Mouse (Mus musculus) adrenal gland, adult 18-20 months (tissue): Measurements from ENCODE around the gene Lrrc10. TPM values are rescaled to one million over a fixed set of nuclear protein-coding genes. Genes with fewer than 3 reads are reported as not detected.
"Not testable (repeated sequence)": the region's sequence is repeated elsewhere in the genome, so short reads cannot be mapped to it uniquely, and the experiment has no call there.

Source experiments
- DNase-seq, 2 experiments: peaks; one replicate each; pipeline ENCODE4 v3.0.0; 2021 to 2022; ENCODE audit warnings: low spot score in 2 of 2
- long read RNA-seq, 2 experiments: library from polyadenylated mRNA; stranded (forward); transcript quantifications; one replicate each; pipeline ENCODE4 v2.0.0; 2021
- total RNA-seq, 2 experiments: library from RNA; stranded (reverse); gene quantifications; 1 replicate in 1 of 2; 2 replicates in 1 of 2; pipeline ENCODE4 v1.2.3; 2021

Lrrc10 gene
- total RNA-seq, result not detected
- long read RNA-seq, experiment 1, result 0 reads
- long read RNA-seq, experiment 2, result 0 reads

DNA sequence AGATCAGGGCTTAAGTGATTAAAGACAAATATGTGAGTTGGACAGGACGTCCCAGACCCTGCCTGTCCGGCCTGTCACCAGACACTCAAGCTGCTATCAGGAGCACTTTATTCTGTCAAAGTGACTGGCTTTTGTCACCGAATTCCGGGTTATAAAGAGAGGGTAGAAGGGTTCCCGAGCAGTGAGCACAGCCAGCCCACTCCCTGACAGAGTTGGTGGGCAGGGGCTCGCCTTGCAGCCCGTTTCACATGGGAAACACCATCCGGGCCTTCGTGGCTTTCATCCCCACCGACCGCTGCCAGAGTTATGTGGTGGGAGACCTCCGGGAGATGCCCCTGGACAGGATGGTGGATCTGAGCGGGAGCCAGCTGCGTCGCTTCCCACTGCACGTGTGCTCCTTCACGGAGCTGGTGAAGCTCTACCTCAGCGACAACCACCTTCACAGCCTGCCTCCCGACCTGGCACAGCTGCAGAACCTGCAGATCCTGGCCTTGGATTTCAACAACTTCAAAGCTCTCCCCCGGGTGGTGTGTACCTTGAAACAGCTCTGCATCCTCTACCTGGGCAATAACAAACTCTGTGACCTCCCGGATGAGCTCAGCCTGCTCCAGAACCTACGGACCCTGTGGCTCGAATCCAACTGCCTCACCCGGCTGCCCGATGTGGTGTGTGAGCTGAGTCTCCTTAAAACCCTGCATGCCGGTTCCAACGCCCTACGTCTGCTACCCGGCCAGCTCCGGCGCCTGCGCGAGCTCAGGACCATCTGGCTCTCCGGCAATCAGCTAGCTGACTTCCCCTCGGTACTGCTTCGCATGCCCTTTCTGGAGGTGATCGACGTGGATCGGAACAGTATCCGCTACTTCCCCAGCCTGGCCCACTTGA lies at the start of gene Lrrc10:
Gene Lrrc10, plus strand, starts transcription at position 167 of the 882 bp plus-strand sequence.
- no peak for DNase-seq

DNA sequence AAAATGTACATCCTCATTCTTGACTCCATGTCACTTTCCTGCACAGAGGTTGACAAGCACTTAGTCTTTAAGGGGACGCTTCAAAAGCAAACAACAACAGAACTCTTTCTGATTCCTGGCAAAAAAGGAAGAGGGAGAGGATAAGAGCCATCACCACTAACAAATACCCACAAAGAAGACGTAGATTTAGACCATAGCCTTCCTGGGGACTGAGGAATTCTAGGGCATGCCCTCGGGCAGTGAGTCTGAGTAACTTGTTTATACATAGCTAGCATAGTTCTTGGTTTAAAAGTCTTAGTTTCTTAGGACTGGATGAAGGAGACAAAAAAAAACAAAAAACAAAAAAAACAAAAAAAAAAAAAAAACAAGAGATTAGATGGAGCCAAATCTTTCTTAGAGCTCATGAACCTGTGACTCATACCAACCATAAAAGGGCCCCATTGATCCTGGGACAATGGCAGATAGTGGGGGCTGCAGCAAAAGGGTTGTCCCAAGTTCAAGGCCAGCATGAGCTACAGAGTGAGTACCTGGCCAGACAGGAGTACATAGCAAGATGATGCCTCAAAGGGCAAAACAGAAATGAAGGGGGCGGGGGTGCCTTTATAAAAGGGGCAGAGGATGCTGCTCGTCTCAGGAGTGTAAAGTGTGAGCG lies 49.4 kb upstream of the Lrrc10 start:
- DNase-seq, result no peak

DNA sequence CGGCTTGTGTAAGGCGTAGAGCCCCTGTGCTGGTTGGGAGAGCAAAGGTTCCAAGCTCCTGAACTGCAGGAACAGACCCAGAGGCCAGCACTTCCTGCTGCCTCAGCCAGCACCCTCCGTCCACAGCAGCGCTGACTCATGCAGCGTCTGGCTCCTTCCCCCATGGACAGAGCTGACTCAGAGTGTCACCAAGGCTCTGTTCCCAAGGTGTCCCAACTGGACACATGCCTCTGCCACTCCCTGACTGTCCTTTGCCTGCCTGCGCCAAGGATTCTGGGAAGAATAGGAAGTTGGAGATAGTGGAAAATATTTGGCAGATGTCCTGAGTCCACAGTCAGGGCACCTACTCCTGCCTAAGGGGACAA lies 48.9 kb upstream of the Lrrc10 start:
- DNase-seq, result peak; percentile 46 to 63

DNA sequence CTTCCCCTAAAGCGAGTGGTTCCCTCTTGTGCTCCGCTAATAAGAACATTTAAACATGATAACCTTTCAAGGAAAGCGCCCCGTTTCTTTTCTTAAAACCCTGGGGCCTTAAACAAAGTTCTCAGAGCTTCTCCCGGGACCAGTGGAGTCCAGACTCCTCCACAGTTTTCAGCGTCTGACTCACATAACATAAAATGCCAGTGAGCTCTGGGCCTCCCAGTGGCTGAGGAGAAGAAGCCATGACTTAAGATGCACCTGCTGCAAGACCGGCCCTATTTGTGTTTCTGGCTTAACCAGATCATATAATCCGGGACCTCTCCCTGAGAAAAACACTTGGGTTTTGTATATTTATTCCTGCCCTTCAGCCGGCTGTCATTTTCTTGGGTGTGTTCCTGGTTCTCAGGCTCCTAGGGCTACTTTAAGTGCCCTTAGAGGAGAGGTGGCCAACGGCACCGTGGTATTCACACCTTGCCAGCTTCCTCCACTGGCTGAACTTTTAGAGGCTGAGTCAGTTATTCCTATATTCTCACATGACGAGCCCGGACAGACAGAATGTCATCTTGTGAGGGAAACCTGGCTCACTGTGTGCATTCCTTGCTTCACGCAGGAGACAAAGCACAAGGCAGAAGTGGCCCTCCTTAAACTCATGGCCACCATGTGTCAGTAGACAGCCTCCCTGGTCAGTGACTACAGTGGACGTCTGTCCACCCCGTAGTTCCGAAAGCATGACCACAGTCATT lies 46.3 kb upstream of the Lrrc10 start:
- DNase-seq, result no peak

DNA sequence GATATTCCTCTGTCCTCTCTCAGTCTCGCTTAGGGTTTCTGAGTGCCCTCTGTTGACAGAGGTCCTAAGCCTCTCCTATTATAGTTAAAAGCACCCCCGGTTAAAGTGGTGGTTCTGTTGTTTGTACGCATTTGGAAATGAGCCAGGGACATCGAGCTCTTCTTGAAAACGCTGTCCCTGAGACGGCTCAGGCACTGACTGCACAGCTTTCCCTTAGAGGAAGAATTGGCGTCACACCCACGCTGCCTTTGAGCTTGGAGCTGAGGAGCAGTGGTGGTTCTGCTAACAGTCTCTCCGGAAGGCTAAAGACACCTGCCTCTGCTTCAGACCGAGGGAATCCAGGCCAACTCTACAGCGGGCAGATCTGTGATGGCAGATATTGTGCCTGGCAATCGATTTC lies 44.2 kb upstream of the Lrrc10 start:
- no peak for DNase-seq

DNA sequence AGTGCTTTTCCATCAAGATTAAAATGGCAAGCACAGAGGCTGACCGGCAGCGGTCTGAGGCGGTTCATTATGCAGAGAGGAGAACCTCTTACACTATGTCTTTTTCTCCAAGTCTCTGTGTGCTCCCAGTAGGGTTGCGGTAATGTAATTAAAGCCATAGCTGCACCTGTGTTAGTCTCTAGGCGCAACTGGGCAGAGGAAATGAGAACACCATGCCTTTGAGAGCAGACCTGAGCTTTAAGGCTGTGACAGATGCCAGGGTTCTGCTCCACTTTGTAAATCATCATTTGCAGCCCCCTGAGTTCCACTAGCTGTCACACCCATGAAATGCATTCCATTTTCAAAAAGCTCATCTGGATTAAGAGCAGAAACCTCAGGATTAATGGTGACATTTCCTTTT lies 40.4 kb upstream of the Lrrc10 start:
- DNase-seq, result no peak

DNA sequence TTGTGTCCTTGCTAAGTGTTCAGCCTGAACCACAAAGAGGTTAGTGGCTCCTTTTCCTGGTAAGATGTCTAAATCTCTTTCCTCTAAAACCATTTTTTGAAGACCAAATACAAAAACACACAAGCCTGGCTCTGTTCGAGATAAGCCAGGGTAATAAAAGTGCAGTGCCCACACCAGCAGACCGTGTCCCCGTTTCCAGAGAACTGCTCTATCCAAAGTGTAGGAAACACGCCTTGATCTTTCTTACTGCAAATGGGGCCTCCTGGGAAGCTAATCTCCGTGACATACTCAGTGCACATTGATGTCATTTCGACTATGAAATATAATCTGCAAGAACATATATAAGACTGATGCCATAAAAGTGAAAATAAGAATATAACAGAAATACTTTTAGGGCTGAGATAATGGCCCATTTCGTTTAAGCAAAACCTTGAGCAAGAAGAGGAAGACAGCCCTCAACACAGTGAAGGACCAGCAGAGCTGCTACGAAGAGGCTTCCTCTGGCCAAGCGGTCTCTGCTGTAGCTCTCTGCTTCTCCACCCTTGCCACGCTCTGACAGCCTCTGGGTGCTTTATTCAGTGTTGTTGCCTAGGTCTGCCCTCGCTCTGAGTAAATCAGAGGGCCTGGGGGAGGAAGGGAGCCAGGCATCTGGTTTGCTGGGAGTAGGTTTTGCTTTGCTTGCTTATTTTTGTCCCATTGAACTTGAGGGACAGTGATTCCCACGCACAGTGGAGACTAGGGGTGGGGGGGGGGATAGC lies 39.3 kb upstream of the Lrrc10 start:
- no peak for DNase-seq

DNA sequence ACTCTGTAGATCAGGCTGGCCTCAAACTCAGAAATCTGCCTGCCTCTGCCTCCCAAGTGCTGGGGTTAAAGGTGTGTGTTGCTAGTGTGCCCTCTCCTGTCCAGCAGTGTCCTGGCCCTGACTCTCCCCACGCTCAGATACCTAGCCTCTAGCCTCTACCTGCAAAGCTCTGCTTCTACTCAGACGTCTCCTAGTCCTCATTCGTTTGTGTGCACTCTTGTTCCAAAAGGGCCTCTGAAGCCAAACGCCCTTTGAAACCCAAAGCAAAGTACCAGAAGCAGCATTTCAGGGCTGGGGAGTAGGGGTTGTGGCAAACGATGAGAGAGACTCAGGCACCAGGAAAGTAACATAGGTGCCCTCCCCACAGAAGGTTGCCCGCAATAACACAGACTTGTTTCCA lies 35.5 kb upstream of the Lrrc10 start:
- DNase-seq, result no peak

DNA sequence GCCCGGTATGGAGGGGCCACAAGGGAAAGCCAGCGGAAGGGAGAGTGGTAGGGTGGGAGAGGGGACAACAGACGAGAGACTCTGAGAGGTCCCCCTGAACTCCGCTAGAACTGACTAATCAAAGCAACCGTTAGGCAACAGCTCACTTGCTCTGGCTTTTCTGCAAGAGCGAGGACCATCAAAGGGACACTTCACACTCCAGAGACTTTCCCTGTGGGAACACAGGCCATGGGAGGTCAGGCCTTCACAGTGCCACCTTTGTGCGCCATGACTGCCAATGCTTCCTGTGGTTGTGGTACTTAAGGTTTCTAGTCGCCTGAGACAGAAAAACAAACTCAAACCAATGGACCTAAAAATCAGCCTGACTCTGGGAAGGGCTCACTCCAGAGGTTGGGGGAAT lies 34.1 kb upstream of the Lrrc10 start:
- no peak for DNase-seq

DNA sequence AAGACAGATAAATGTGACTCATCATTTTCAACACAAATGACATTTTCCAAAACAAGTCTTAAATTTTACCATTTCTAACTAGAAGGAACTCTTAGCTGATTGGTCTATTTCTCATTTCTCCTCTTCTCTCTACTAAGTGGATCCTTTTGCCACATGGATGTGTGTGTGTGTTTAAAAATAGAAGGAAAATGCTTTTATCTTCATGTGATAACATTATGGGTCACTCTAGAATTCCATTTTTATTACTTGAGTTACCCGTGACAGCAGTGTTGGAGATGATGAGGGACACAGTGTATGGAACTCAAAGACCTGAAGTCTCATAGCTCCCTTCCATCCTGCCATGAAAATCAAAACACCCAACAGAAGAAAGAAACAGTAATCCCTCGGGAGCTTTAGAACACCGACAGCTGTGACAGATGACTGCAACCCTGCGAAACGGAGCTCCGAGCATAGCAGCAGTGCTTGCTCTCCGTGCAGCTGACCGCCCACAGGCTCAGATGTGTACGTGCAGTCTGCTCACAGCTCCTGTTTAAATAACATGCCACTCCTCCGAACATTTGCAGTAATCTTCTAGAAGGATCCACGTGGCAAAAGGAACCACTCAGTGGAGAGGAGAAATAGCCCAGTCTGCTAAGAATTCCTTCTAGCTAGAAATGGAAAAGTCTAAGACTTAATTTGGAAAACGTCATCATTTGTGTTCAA lies 31.3 kb upstream of the Lrrc10 start:
- no peak for DNase-seq

DNA sequence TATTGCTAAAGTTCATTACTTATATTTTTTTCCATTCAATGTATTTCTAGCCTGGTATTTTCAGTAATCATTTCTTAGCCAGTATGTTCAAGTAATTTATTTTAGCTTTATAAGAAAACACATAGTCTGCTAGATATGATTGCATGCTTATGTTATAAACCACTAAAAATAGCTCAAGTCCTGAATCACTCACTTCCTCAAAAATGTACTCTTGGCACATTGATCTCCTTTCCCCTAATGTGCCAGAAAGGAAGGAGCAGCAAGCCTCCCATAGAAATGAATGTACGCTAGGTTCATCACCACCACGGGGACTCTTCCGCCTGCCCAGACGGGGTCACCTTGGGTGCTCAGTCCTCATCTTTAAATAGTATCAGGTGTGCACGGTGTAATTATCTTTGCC lies 30.6 kb upstream of the Lrrc10 start:
- no peak for DNase-seq

DNA sequence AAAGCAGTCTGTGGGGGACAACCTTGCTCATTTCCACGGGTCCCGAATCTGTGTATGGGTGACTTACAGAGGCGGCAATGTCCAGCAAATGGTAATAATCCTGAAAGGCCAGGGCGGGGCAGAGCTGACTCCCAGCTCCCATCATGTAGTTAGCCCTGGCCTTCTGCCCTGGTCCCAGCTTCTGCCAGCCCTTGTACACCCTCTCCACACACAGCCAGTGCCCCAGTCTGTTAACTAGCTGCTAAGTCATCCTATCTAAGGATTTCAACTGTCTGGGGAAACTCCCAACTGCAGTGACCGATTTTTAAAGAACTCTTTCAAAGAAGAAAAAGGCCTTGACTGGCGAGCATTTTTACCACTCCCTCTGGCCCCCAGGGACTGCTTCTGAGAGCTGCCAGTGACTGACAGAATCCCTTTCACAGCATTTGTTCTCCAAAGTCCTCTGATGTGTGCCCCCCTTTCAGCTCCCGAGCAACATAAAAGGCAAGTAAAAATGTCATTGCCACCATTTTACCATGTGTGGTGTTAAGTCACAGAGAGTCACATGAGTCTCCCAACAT lies 26.8 kb upstream of the Lrrc10 start:
- DNase-seq, result no peak

DNA sequence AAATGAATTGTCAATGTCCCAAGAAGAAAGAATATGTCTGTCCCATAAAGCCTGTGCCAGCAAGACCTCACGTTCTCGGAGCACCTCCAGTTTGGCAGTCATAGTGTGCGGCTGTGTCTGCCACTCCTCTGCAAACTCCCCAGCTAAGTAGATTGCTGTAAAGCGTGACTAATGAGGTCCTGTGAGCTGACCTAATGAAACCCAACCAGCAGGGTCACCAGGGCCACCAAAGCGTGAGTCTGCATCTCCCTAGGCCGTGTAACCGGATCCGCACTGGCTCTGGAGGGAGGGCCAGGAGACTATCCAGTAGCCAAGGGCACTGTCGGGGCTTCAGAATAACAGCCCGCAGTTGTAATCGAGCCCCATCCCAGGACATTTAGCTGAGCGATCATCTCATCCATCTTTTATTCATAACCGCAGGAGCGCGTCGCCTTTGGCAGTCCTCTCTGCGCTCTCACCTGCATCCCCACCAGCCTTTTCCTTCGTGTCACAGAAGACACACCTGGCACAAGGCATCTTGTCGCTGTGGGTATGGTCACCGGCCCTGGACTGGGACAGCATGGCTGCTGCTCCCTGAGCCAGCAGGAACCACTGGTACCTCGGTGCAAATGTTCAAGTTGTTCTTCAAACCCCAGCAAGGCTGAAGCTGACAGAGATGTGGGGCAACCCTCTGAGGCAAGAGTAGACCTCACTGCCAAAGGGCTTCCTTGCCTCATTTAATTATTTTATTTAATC lies 24.0 kb upstream of the Lrrc10 start:
- DNase-seq, result no peak

DNA sequence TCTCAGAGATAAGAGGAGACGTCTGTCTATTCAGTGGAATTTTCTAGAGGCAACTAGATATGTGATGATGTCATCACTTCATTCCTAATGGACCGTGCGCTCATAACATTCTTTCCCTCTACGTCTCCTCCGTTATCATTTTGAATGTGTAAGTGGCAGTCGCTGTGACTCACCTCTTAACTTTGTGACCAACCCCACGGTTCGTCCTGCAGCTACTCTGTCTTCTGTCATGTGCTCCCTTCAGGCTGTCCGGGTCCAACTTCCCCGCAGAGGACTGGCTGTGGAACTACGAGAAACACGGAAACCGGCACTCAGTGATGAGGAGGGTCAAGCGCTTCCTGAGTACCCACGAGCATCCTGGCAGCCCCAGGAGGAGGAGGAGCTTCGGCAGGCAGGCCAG lies 21.4 kb upstream of the Lrrc10 start:
- DNase-seq, result no peak

DNA sequence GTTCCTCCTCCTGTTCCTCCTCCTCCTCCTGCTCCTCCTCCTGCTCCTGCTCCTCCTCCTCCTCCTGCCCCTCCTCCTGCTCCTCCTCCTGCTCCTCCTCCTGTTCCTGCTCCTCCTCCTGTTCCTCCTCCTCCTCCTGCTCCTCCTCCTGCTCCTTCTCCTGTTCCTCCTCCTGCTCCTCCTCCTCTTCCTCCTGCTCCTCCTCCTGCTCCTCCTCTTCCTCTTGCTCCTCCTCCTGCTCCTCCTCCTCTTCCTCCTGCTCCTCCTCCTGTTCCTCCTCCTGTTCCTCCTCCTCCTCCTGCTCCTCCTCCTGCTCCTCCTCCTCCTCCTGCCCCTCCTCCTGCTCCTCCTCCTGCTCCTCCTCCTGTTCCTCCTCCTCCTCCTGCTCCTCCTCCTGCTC lies 19.4 kb upstream of the Lrrc10 start:
- DNase-seq, result not testable (repeated sequence)

DNA sequence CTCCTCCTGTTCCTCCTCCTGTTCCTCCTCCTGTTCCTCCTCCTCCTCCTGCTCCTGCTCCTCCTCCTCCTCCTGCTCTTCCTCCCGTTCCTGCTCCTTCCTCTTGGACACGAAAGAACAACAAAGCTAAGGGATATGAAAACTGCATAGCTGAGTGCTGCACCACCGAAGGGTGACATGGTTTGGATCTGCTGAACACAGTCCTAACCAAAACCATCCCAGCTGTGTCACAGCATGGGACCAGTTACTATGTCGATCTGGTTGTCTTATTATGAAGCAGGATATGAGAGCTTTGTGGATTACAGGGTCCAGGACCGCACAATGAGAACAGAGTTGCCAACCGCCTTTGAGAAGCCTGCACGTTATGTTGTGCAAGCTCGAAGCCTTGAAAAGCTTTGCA lies 19.0 kb upstream of the Lrrc10 start:
- DNase-seq, result no peak

DNA sequence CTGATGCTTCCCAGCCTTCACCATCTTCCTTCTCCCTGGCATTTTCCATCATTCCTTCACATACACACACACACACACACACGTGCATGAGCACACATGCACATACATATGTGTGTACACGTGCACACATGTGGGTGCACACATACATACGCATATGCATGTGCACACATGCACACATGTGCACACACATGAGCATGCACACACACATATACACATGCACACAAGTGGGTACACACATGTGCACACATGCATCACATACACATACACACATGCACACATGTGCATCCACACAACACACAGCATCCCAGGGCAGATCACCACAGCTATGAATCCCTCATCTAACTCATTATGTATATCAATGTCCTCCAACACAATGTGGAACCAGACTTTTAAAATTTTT lies 14.0 kb upstream of the Lrrc10 start:
- no peak for DNase-seq

DNA sequence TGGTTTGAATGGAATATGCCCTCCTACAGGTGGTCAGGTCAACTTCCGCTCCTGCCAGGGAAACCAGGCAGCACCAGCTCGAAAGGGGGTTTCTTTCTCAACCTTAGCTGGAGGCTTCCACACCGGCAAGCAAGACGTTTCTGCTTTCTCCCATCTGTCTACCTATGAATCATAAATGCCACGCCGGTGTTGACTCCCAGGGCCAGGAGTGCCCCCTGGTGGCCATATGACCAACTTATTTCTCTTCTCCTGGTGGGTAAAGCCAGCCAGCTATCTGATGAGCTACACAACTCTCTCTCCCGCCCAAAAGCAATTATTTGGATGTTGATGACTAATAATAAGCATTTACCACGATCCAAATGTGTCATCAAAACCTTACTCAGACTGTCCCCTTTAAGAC lies 11.4 kb upstream of the Lrrc10 start:
- DNase-seq, result peak; percentile 80 to 85

DNA sequence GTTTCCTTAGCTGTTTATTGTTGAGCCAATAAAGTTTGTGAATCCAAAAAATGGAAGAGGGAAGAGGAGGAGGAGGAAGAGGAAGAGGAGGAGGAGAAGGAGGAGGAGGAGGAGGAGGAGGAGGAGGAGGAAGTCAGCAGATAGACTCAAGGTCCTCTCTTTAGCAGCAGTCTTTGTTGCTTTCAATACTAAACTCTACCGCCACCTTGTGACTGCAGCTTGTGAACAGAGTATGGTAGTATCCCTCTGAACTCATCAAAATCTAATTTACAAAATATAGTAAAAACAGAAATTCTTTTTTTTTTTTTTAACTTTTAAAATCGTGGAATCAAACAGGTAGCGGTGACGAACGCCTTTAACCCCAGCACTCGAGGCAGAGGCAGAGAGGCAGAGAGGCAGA lies 4.8 kb upstream of the Lrrc10 start:
- DNase-seq, result no peak

DNA sequence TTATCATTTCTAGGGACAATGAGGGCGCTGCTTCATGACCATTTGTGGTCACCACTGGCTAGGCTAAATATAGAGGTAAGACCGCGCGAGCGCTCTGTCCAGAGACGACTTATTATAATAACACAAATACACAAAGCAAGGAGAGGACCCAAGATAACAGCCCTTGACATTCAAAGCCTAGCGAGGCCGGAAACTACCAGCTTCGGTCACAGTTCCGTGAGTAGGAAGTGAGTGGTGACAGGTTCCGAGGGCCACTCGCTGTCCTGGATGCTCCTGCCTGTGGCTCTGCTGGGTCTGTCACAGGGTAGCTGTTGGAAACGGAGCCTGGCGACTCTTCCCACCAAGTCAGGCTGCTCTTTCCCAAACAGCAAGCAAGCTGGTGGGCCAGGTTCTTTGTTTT lies 2.8 kb upstream of the Lrrc10 start:
- no peak for DNase-seq
